Mouse (Mus musculus): ENCODE results near the gene Grb14. TPM values are rescaled to one million over a fixed set of nuclear protein-coding genes. Genes with fewer than 3 reads are reported as not detected.

Gene Grb14
- total and polyA plus RNA-seq, 3 experiments, result 0.61 to 0.85 (median 0.74) TPM

GRCm38 (mm10) chr2:64893233-64893632, 131.6 kb downstream of the Grb14 start:
- dilution Hi-C loops (cut with MboI; ENCODE audit: extremely low pct_ligation_motif_present, extremely low pct_unique_long_range_greater_than_20kb, low sequenced_read_pairs) (no loop called here), in situ Hi-C loops (cut with MboI; ENCODE audit: low pct_ligation_motif_present, low pct_unique_long_range_greater_than_20kb, low sequenced_read_pairs) (no loop called here)
- no peak for TF ChIP-seq MAZ (IDR thresholded peaks at IDR 0.05; ENCODE audit: low read depth, low read length)
- TF ChIP-seq CHD1 (IDR thresholded peaks at IDR 0.05; ENCODE audit: low read depth, low read length), result no peak
- TF ChIP-seq USF1 (IDR thresholded peaks at IDR 0.05; ENCODE audit: low read depth, low read length), result no peak
- peak; percentile 18 for TF ChIP-seq RAD21 (IDR thresholded peaks at IDR 0.05; ENCODE audit: low read depth, low read length)
- TF ChIP-seq CTCF (conservative IDR thresholded peaks at IDR 0.05 in 1 of 2, IDR thresholded peaks at IDR 0.05 in 1 of 2; ENCODE audit: low read depth in 2 of 2, low read length in 2 of 2), result peak in 1 of 2 experiments; percentile 52; a peak in 2 of 4 replicates
- peak; percentile 27 for TF ChIP-seq SMC3 (IDR thresholded peaks at IDR 0.05; ENCODE audit: low read depth, low read length)

GRCm38 (mm10) chr2:64887098-64887757, 137.6 kb downstream of the Grb14 start:
- H3K27me3 ChIP-seq (replicated peaks), result no peaks in the 10 kb centered on the region
- H3K4me2 ChIP-seq (ENCODE audit: insufficient read depth, low read depth, poor library complexity, severe bottlenecking), result no peak overlapping the region
- H3K9ac ChIP-seq (ENCODE audit: insufficient read depth, low read depth), result no peak overlapping the region
- no peaks in the 10 kb centered on the region for H3K36me3 ChIP-seq (replicated peaks in 1 of 2; ENCODE audit: control insufficient read depth in 1 of 2, insufficient read depth in 1 of 2, low read length in 1 of 2)
- dilution Hi-C loops (cut with MboI; ENCODE audit: extremely low pct_ligation_motif_present, extremely low pct_unique_long_range_greater_than_20kb, low sequenced_read_pairs) (no loop called here), in situ Hi-C loops (cut with MboI; ENCODE audit: low pct_ligation_motif_present, low pct_unique_long_range_greater_than_20kb, low sequenced_read_pairs) (no loop called here)
- TF ChIP-seq USF1 (IDR thresholded peaks at IDR 0.05; ENCODE audit: low read depth, low read length), result no peak
- no peak for TF ChIP-seq ZMIZ1 (IDR thresholded peaks at IDR 0.05; ENCODE audit: low read depth, low read length)
- TF ChIP-seq IRF4 (IDR thresholded peaks at IDR 0.05; ENCODE audit: low read depth, low read length), result no peak
- TF ChIP-seq SIN3A (IDR thresholded peaks at IDR 0.05; ENCODE audit: low read length), result no peak
- TF ChIP-seq CHD1 (IDR thresholded peaks at IDR 0.05; ENCODE audit: low read depth, low read length), result no peak
- no peak for TF ChIP-seq JUND (conservative IDR thresholded peaks at IDR 0.05; ENCODE audit: low read depth, low read length)
- TF ChIP-seq ZKSCAN1 (IDR thresholded peaks at IDR 0.05; ENCODE audit: borderline replicate concordance, low read depth, low read length), result no peak
- TF ChIP-seq NRF1 (IDR thresholded peaks at IDR 0.05; ENCODE audit: low read depth, low read length), result no peak
- TF ChIP-seq RAD21 (IDR thresholded peaks at IDR 0.05; ENCODE audit: low read depth, low read length), result no peak
- no peak for TF ChIP-seq POLR2AphosphoS2 (IDR thresholded peaks at IDR 0.05; ENCODE audit: low read depth, low read length)
- no peak for TF ChIP-seq HCFC1 (IDR thresholded peaks at IDR 0.05; ENCODE audit: low read depth, low read length)
- TF ChIP-seq E2F4 (IDR thresholded peaks at IDR 0.05; ENCODE audit: insufficient replicate concordance, low read depth, low read length), result no peak
- TF ChIP-seq EP300 (IDR thresholded peaks at IDR 0.05; ENCODE audit: low read length), result no peak
- no peak for TF ChIP-seq ELF1 (IDR thresholded peaks at IDR 0.05; ENCODE audit: low read depth, low read length)
- no peak for TF ChIP-seq MAFK (IDR thresholded peaks at IDR 0.05; ENCODE audit: insufficient replicate concordance, low read length)
- no peak for TF ChIP-seq USF2 (conservative IDR thresholded peaks at IDR 0.05; ENCODE audit: low read depth, low read length)
- no peak overlapping the region for H3K27ac ChIP-seq (ENCODE audit: insufficient read depth, low read depth)
- H3K9me3 ChIP-seq (replicated peaks; ENCODE audit: low read length), result no peaks in the 10 kb centered on the region
- no peaks in the 10 kb centered on the region for H3K4me1 ChIP-seq (ENCODE audit: control insufficient read depth in 1 of 2, insufficient read depth in 2 of 2)
- H3K79me2 ChIP-seq (replicated peaks; ENCODE audit: control insufficient read depth, extremely low read depth, insufficient read depth, poor library complexity, severe bottlenecking), result no peaks in the 10 kb centered on the region
- DNase-seq (ENCODE audit: extremely low read depth), result no peak
- H3K4me3 ChIP-seq (replicated peaks in 1 of 3; ENCODE audit: low read depth in 2 of 3, low read length in 2 of 3, poor library complexity in 1 of 3), result no peak overlapping the region

More at GRCm38 (mm10) chr2:64893233-64893632, 131.6 kb downstream of the Grb14 start:
- H3K36me3 ChIP-seq (replicated peaks in 1 of 2; ENCODE audit: control insufficient read depth in 1 of 2, insufficient read depth in 1 of 2, low read length in 1 of 2), result no peaks in the 10 kb centered on the region
- no peak overlapping the region for H3K4me3 ChIP-seq (replicated peaks in 1 of 3; ENCODE audit: low read depth in 2 of 3, low read length in 2 of 3, poor library complexity in 1 of 3)
- H3K27ac ChIP-seq (ENCODE audit: insufficient read depth, low read depth), result no peak overlapping the region
- no peaks in the 10 kb centered on the region for H3K9me3 ChIP-seq (replicated peaks; ENCODE audit: low read length)
- no peak overlapping the region for H3K4me2 ChIP-seq (ENCODE audit: insufficient read depth, low read depth, poor library complexity, severe bottlenecking)
- H3K4me1 ChIP-seq (ENCODE audit: control insufficient read depth in 1 of 2, insufficient read depth in 2 of 2), result no peaks in the 10 kb centered on the region
- DNase-seq (ENCODE audit: extremely low read depth), result peak; percentile 3
- no peaks in the 10 kb centered on the region for H3K27me3 ChIP-seq (replicated peaks)
- no peak overlapping the region for H3K9ac ChIP-seq (ENCODE audit: insufficient read depth, low read depth)
- no peaks in the 10 kb centered on the region for H3K79me2 ChIP-seq (replicated peaks; ENCODE audit: control insufficient read depth, extremely low read depth, insufficient read depth, poor library complexity, severe bottlenecking)
